Mouse (Mus musculus): Measurements from ENCODE around the gene Tmed2. TPM values are rescaled to one million over a fixed set of nuclear protein-coding genes. Genes with fewer than 3 reads are reported as not detected.
"Not testable (repeated sequence)": the region's sequence is repeated elsewhere in the genome, so short reads cannot be mapped to it uniquely, and the experiment has no call there.

Gene Tmed2
- polyA plus RNA-seq, 1 experiment from 2014 or later, result 490 TPM

DNA sequence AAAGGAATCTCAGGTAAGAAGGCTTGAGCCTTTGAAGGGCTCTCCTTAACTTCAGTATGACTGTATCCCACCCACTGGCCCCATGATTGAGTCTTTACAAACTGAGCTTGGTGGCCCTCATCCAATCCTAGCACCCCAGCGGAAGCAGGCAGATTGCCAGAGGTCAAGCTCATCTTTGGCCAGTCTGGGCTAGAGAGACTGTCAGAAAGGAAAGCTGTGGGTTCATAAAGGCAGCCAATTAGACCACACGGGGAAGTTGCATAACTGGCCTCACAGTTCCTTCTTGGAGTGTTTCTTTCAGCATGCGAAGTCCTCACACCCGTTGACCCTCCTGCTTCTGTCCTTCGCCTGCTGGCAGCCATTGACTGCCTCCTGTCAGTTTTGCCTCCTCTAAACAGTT, 42.0 kb downstream of the Tmed2 start:
- peaks cover 15% of the 10 kb centered on the region for H3K4me1 ChIP-seq (ENCODE audit: control insufficient read depth, insufficient read depth, low read length)
- no peak overlapping the region for H3K4me2 ChIP-seq
- ATAC-seq (ENCODE audit: low FRiP score) (no peak), DNase-seq (ENCODE audit: low spot score, missing footprints) (no peak)
- 91% methylated on average over 5 of the region's 5 CpGs for WGBS
- no peak overlapping the region for H3K9ac ChIP-seq (ENCODE audit: low read length)
- no peak overlapping the region for H3K27ac ChIP-seq (ENCODE audit: low read depth, low read length)
- no peaks in the 10 kb centered on the region for H3K27me3 ChIP-seq (ENCODE audit: control insufficient read depth, insufficient read depth, low read length)
- no peak overlapping the region for H3K4me3 ChIP-seq (ENCODE audit: low read depth, low read length)
- H3K36me3 ChIP-seq (ENCODE audit: control insufficient read depth, insufficient read depth, low read length), result peaks cover 16% of the 10 kb centered on the region
- H3K9me3 ChIP-seq (ENCODE audit: control insufficient read depth, low read length), result no peaks in the 10 kb centered on the region

DNA sequence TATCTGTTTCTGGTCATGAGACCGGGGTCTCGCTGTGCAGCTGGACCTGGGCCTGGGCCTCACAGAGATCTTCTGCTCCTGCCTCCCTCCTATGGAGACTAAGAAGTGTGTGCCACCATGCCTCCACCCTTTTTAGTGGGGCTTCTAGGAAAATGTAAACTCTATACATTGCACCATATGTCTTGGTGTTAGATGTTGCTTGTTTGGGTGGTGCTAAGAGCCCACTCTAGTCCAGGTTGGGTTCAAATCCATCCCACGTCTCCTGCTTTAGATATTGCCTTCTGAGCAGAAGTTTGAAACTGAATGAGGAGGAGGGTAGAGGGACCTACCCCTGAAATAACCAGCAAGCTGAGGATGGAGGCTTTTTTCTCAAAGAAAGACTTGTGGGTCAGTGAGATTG, 52.3 kb downstream of the Tmed2 start:
- no peak overlapping the region for H3K9ac ChIP-seq (ENCODE audit: low read length)
- DNase-seq (ENCODE audit: low spot score, missing footprints), result no peak
- H3K4me3 ChIP-seq (ENCODE audit: low read depth, low read length), result no peak overlapping the region
- no peak overlapping the region for H3K27ac ChIP-seq (ENCODE audit: low read depth, low read length)
- no peaks in the 10 kb centered on the region for H3K27me3 ChIP-seq (ENCODE audit: control insufficient read depth, insufficient read depth, low read length)
- ATAC-seq (ENCODE audit: low FRiP score), result no peak
- no peak overlapping the region for H3K4me2 ChIP-seq
- no peaks in the 10 kb centered on the region for H3K4me1 ChIP-seq (ENCODE audit: control insufficient read depth, insufficient read depth, low read length)
- 98% methylated on average over 3 of the region's 3 CpGs for WGBS
- H3K9me3 ChIP-seq (ENCODE audit: control insufficient read depth, low read length), result no peaks in the 10 kb centered on the region
- H3K36me3 ChIP-seq (ENCODE audit: control insufficient read depth, insufficient read depth, low read length), result peaks cover 9% of the 10 kb centered on the region; the same call in 1 of the 2 replicates

DNA sequence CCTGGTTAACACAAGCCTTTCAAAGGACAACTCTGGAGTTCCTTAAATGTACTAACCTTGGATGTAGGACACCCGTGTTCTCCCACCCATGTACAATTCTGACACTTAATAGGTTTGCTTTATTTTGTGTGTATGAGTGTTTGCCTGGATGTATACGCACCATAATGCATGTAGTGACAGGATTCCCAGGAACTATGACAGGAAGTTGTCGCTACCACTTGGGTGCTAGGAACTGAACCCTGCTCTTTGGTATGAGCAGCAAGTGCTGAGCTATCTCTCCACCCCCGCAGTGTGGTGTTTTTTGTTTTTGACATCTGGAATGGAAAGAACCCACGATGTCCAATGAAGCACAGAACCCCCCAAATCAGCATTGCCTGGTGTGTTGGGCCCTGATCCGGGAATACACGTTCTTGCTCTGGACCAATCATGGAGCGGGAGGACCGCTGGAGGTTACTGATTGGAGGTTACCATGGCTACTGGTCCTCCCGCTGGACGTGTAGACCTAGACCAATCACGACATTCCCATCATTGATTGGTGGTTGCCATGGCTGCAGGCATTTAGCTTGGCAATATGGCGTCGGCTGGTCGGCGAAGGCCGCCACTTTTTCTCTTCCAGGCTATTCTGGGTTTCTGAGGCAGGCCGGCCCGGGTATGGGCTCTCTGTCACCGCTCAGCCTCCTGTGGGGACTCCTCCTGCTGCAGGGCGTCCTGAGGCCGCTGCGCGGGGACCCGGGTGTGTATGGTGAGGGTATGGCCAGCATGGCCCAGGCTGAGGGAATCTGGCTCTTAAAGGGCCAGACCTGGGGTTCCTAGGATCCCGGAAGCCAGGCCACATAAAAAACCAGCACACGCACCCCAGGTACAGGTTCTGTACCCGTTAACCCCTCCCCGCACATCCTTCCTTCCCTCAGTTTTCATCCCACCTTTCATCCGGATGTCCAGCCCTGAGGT, 58.0 kb downstream of the Tmed2 start:
- Histone ChIP-seq H3K4me2 (peak overlapping the region; percentile 76), H3K9ac (ENCODE audit: low read length) (peak overlapping the region; percentile 81), H3K4me1 (ENCODE audit: control insufficient read depth, insufficient read depth, low read length) (peaks cover 6% of the 10 kb centered on the region), H3K9me3 (ENCODE audit: control insufficient read depth, low read length) (no peaks in the 10 kb centered on the region), H3K4me3 (ENCODE audit: low read depth, low read length) (peak overlapping the region; percentile 88), H3K36me3 (ENCODE audit: control insufficient read depth, insufficient read depth, low read length) (peaks cover 2% of the 10 kb centered on the region; the same call in 1 of the 2 replicates), H3K27ac (ENCODE audit: low read depth, low read length) (no peak overlapping the region), H3K27me3 (ENCODE audit: control insufficient read depth, insufficient read depth, low read length) (no peaks in the 10 kb centered on the region)
- WGBS, result 6% methylated on average over 30 of the region's 30 CpGs
- peak; percentile 100 for ATAC-seq (ENCODE audit: low FRiP score)
- peak; percentile 98 for DNase-seq (ENCODE audit: low spot score, missing footprints)

DNA sequence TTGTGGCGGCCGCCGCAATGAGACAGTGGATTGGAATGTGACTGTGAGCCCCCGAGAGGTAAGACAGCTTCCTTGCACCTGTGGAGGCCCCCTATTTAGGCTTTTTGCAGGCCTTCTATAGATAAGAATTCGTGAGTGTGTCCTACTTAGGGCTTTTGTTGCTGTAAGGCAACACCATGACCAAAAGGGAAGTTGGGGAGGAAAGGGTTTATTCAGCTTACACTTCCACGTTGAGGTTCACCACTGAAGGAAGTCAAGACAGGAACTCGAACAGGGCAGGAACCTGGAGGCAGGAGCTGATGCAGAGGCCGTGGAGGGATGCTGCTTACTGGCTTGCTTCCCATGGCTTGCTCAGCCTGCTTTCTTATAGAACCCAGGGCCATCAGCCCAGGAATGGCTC, 59.2 kb downstream of the Tmed2 start:
- not testable (repeated sequence) for H3K36me3 ChIP-seq (ENCODE audit: control insufficient read depth, insufficient read depth, low read length); DNase-seq (ENCODE audit: low spot score, missing footprints); ATAC-seq (ENCODE audit: low FRiP score); H3K4me2 ChIP-seq; H3K9me3 ChIP-seq (ENCODE audit: control insufficient read depth, low read length); H3K27ac ChIP-seq (ENCODE audit: low read depth, low read length); H3K27me3 ChIP-seq (ENCODE audit: control insufficient read depth, insufficient read depth, low read length); H3K4me1 ChIP-seq (ENCODE audit: control insufficient read depth, insufficient read depth, low read length); H3K4me3 ChIP-seq (ENCODE audit: low read depth, low read length); H3K9ac ChIP-seq (ENCODE audit: low read length)
- 70% methylated on average over 8 of the region's 8 CpGs for WGBS

Other genes with a start within 250 kb of the Tmed2 start
- gene Mphosph9, start 212.7 kb upstream of the Tmed2 start, polyA plus RNA-seq (2014; fragmentation: Nextera tagmentation; extraction: Ambion mirVana), result 12.3 and 13.6 TPM in 2 replicates
- 22.0 and 23.9 TPM in 2 replicates for gene 2810006K23Rik, start 212.6 kb upstream of the Tmed2 start, polyA plus RNA-seq (2014; fragmentation: Nextera tagmentation; extraction: Ambion mirVana)
- gene Cdk2ap1, start 177.6 kb upstream of the Tmed2 start, polyA plus RNA-seq (2014; fragmentation: Nextera tagmentation; extraction: Ambion mirVana), result 215 and 262 TPM in 2 replicates
- 78.6 and 85.9 TPM in 2 replicates for gene Sbno1, start 114.7 kb upstream of the Tmed2 start, polyA plus RNA-seq (2014; fragmentation: Nextera tagmentation; extraction: Ambion mirVana)
- gene Kmt5a, start 100.8 kb upstream of the Tmed2 start, polyA plus RNA-seq (2014; fragmentation: Nextera tagmentation; extraction: Ambion mirVana), result 76.6 and 90.0 TPM in 2 replicates
- 19.6 and 23.1 TPM in 2 replicates for gene Rilpl2, start 62.3 kb upstream of the Tmed2 start, polyA plus RNA-seq (2014; fragmentation: Nextera tagmentation; extraction: Ambion mirVana)
- gene Snrnp35, start 57.6 kb upstream of the Tmed2 start, polyA plus RNA-seq (2014; fragmentation: Nextera tagmentation; extraction: Ambion mirVana), result 15.6 and 17.3 TPM in 2 replicates
- gene Rilpl1, start 9.3 kb upstream of the Tmed2 start, polyA plus RNA-seq (2014; fragmentation: Nextera tagmentation; extraction: Ambion mirVana), result 17.7 and 21.7 TPM in 2 replicates
- gene Ddx55, start 12.2 kb downstream of the Tmed2 start, polyA plus RNA-seq (2014; fragmentation: Nextera tagmentation; extraction: Ambion mirVana), result 13.2 and 15.0 TPM in 2 replicates
- 84.6 and 87.3 TPM in 2 replicates for gene Eif2b1, start 38.4 kb downstream of the Tmed2 start, polyA plus RNA-seq (2014; fragmentation: Nextera tagmentation; extraction: Ambion mirVana)
- 73.0 and 85.9 TPM in 2 replicates for gene Gtf2h3, start 38.4 kb downstream of the Tmed2 start, polyA plus RNA-seq (2014; fragmentation: Nextera tagmentation; extraction: Ambion mirVana)
- gene Atp6v0a2, start 87.9 kb downstream of the Tmed2 start, polyA plus RNA-seq (2014; fragmentation: Nextera tagmentation; extraction: Ambion mirVana), result 40.3 and 42.5 TPM in 2 replicates
- 0.04 TPM in 1 of 2 replicates, not detected in the other for gene Dnah10, start 184.4 kb downstream of the Tmed2 start, polyA plus RNA-seq (2014; fragmentation: Nextera tagmentation; extraction: Ambion mirVana)

All from midbrain, embryonic 11.5 days (tissue).